Mouse (Mus musculus): ENCODE results near the gene Acbd4. TPM values are rescaled to one million over a fixed set of nuclear protein-coding genes. Genes with fewer than 3 reads are reported as not detected.

The Acbd4 gene
- polyA plus RNA-seq, 1 experiment from 2014 or later, result 8.3 TPM

DNA sequence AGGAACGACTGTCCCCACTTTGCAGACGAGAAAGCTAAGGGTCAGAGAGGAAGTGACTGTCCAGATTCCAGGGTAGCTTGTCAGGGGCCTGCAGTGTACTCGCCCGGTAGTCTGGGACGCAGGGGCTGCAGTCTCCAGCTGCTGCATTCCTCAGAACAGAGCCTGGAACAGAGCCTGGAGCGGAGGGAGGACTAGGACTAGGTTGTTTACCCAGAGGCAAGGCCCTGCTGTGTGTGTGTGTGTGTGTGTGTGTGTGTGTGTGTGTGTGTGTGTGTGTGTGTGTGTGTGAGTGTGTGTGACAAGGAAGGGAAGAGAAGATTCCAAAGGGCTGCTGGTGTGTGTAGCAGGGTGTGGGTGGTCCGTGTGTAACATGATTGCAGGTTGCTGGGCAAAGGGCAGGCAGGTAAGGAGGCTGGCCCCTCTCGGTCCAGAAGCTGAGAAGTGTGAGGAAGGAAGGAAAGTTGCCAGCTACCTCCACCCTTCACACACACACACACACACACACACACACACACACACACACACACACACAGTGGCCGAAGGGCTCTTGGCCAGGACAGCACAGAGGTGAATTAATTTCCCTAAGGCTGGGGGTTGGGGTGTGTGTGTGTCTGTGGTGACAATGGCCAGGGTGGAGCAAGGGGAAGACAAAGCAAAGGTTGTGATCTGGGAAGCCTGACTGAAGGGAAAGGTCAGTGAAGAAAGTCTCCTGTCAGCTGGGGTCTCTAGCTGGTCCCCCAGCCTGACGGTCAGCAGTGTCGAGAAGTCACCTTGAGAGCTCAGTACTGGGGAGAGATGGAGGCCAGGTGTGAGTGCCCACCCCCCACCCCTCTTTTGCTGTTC is 39.8 kb downstream of the Acbd4 start:
- H3K9me3 ChIP-seq (replicated peaks), result no peaks in the 10 kb centered on the region
- H3K9ac ChIP-seq, result peak overlapping the region; percentile 50; the same call in 1 of the 2 replicates
- ATAC-seq (ENCODE audit: low FRiP score), result no peak
- no peak overlapping the region for H3K4me3 ChIP-seq
- H3K27ac ChIP-seq, result peak overlapping the region; percentile 76
- 32% methylated on average over 11 of the region's 11 CpGs for WGBS
- peaks cover 14% of the 10 kb centered on the region; the same call in 1 of the 2 replicates for H3K36me3 ChIP-seq
- H3K27me3 ChIP-seq, result no peaks in the 10 kb centered on the region
- no peak overlapping the region for H3K4me2 ChIP-seq (replicated peaks)
- H3K4me1 ChIP-seq, result peaks cover 32% of the 10 kb centered on the region

DNA sequence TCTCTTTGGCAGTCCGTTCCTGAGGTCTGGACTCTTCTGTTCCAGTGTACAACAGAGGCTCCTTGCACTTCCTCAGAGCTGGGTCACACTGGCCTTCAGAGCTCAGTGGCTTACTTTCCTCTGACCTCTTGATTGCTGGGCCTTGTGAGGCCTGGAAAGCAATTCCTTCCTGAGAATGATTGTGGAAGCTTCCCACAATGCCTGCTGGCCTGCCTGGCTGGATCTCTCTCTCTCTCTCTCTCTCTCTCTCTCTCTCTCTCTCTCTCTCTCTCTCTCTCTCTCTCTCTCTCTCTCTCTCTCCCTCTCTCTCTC is 40.4 kb downstream of the Acbd4 start:
- Histone ChIP-seq H3K9me3 (replicated peaks) (no peaks in the 10 kb centered on the region), H3K4me2 (replicated peaks) (peak overlapping the region; percentile 48; the same call in 1 of the 2 replicates), H3K36me3 (peaks cover 14% of the 10 kb centered on the region; the same call in 1 of the 2 replicates), H3K4me3 (no peak overlapping the region), H3K4me1 (peaks cover 32% of the 10 kb centered on the region), H3K27ac (peak overlapping the region; percentile 76), H3K27me3 (no peaks in the 10 kb centered on the region), H3K9ac (peak overlapping the region; percentile 50; the same call in 1 of the 2 replicates)
- no peak for ATAC-seq (ENCODE audit: low FRiP score)
- 24% methylated on average over 1 of the region's 1 CpGs for WGBS

DNA sequence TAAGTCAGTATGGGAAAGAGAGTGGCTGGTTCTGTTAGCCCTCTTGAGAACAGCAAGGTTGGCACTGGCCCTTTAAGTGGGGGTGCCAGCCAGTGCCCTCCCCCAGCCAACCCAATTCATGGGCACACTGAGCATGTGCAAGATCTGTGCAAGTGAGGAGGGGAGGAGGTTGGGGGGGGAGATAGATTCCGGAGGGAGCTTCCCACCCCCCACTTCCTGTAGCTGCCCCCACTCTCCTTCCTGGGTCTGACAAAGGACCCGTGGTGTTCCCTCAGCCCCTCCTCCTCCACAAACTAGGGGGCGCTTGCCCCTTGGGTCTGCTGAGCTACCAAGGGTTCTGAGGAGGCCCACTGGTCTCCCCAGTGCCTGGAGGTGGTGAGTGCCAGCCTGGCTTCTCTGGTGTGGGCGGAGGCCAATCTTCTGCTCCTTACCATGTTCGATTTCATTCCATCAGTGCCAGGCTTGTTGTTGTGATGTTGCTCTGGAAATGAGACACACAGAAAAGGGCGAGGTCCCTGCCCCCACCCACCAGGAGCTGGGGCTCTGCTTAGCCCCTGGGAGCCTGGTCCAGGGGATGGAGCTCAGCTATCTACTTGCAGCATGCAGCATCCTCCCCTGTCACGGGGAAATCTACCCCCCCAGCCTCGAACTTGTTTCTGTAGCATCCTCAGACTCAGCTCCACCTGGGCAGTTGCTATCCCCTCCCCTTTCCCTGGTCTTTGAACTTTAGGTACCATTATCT is 41.1 kb downstream of the Acbd4 start:
- ATAC-seq (ENCODE audit: low FRiP score), result peak; percentile 81
- peaks cover 32% of the 10 kb centered on the region for H3K4me1 ChIP-seq
- no peaks in the 10 kb centered on the region for H3K27me3 ChIP-seq
- H3K4me2 ChIP-seq (replicated peaks), result peak overlapping the region; percentile 48
- no peaks in the 10 kb centered on the region for H3K9me3 ChIP-seq (replicated peaks)
- H3K27ac ChIP-seq, result peak overlapping the region; percentile 76
- peaks cover 14% of the 10 kb centered on the region; the same call in 1 of the 2 replicates for H3K36me3 ChIP-seq
- H3K9ac ChIP-seq, result peak overlapping the region; percentile 50
- peak overlapping the region; percentile 11 for H3K4me3 ChIP-seq
- 32% methylated on average over 8 of the region's 8 CpGs for WGBS

DNA sequence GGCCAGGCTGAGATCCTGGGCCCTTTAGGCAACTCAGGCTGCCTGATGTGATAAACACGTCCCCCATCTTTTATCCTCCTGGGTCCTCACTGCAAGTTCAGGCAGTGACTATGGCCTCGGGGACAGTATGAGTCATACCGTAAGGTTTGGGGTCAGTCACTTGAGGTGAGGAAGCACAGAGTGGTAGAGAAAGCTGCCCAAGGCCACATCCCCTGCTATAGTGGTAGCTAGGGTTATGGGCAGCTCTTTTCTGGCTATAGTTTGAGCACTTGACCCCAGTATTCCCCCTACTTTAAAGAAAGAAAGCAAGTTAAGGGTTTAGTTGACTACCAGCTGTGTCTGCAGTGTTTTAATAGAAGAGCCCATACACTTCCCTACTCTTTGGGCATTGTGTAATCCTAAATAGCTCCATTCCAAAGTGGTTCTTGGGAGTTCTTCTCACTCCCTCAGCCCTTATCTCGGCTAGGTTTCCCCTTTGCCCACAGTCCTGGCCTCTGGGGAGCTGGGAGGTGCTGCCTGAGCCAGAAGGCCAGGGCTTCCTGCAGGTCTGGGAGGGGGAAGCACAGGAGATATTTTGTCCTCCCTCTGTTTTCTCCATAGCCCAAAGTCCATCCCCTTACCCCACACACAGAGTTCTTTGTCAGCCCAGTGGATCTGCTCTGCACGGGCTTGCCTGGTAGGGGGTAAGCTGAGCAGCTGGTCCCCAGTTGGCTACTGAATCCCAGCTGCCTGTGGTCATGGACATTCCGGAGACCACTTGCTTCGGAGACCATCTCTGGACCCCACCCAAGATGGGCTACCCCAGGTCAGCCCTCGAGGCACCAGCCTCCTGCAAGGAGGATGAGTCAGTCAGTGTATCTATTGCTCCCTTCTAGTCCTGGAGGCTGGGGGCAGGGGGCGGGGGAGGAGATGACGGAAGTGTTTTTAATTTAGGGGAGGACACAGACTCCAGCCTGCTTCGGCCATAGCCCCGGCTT is 43.1 kb downstream of the Acbd4 start:
- no peaks in the 10 kb centered on the region for H3K27me3 ChIP-seq
- peak overlapping the region; percentile 50; the same call in 1 of the 2 replicates for H3K27ac ChIP-seq
- no peak overlapping the region for H3K9ac ChIP-seq
- no peak overlapping the region for H3K4me2 ChIP-seq (replicated peaks)
- WGBS, result 41% methylated on average over 12 of the region's 12 CpGs
- ATAC-seq (ENCODE audit: low FRiP score), result no peak
- peaks cover 32% of the 10 kb centered on the region for H3K4me1 ChIP-seq
- no peaks in the 10 kb centered on the region for H3K9me3 ChIP-seq (replicated peaks)
- H3K36me3 ChIP-seq, result peaks cover 4% of the 10 kb centered on the region; the same call in 1 of the 2 replicates
- no peak overlapping the region for H3K4me3 ChIP-seq

DNA sequence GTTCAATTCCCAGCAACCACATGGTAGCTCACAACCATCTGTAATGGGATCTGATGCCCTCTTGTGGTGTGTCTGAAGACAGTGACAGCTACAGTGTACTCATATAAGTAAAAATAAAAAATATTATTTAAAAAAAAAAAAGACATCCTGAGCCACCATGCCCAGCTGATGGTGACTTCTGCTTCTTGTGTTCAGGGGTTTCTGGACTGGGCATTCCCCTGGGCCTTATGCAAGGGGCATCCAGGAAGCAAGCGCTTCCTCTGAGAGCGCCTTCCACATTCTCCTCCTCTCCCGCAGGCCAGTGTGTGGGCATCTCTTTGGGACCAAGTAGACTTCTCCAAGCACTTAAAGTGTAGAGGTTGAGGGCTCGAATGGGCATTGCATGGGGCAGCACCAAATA is 44.9 kb downstream of the Acbd4 start:
- no peak overlapping the region for H3K9ac ChIP-seq
- no peak for ATAC-seq (ENCODE audit: low FRiP score)
- no peaks in the 10 kb centered on the region for H3K36me3 ChIP-seq
- no peak overlapping the region for H3K4me3 ChIP-seq
- H3K27ac ChIP-seq, result no peak overlapping the region
- 86% methylated on average over 4 of the region's 4 CpGs for WGBS
- no peak overlapping the region for H3K4me2 ChIP-seq (replicated peaks)
- H3K9me3 ChIP-seq (replicated peaks), result no peaks in the 10 kb centered on the region
- peaks cover 26% of the 10 kb centered on the region for H3K4me1 ChIP-seq
- H3K27me3 ChIP-seq, result no peaks in the 10 kb centered on the region

DNA sequence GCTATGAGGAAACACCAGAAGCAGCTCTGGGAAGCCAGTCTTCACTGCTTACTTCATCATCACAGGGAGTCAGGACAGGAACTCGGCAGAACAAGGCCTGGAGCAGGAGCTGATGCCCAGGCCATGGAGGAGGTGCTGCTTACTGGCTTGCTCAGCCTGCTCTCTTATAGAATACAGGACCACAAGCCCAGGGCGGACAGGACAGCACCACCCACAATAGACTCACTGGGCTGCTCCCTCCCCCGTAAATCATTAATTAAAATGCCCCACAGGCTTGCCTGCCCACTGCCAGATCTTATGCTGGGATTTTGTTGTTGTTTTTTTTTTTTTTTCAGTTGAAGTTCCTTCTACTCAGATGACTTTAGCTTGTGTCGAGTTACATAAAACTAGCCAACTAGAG is 46.3 kb downstream of the Acbd4 start:
- no peaks in the 10 kb centered on the region for H3K27me3 ChIP-seq
- whole genome bisulfite sequencing, result 70% methylated on average over 4 of the region's 4 CpGs
- H3K4me3 ChIP-seq, result no peak overlapping the region
- H3K4me2 ChIP-seq (replicated peaks), result no peak overlapping the region
- no peaks in the 10 kb centered on the region for H3K9me3 ChIP-seq (replicated peaks)
- H3K36me3 ChIP-seq, result no peaks in the 10 kb centered on the region
- H3K9ac ChIP-seq, result no peak overlapping the region
- no peak overlapping the region for H3K27ac ChIP-seq
- H3K4me1 ChIP-seq, result peaks cover 13% of the 10 kb centered on the region
- ATAC-seq (ENCODE audit: low FRiP score), result no peak

DNA sequence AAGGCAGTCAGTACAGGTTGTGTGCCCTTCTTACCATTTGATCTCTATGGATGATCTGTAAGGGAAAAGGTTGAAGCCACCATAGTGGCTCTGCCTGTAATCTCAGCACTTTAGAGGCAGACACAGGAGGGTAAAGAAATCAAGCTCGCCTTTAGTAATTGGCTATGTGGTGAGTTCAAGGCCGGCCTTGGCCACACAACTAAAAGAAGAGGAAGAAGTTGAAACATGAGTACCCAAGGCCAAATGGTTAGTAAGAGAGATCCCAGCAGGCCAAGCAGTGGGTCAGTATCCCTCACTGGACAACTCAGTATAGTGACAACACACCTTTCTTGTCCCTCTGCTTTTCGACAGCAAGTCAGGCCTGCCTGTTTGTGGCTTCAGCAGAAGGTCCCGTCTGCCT is 48.3 kb downstream of the Acbd4 start:
- no peak overlapping the region for H3K27ac ChIP-seq
- no peak overlapping the region for H3K4me3 ChIP-seq
- H3K36me3 ChIP-seq, result no peaks in the 10 kb centered on the region
- no peaks in the 10 kb centered on the region for H3K27me3 ChIP-seq
- no peak for ATAC-seq (ENCODE audit: low FRiP score)
- peaks cover 5% of the 10 kb centered on the region for H3K4me1 ChIP-seq
- WGBS, result 91% methylated on average over 4 of the region's 4 CpGs
- no peak overlapping the region for H3K4me2 ChIP-seq (replicated peaks)
- no peaks in the 10 kb centered on the region for H3K9me3 ChIP-seq (replicated peaks)
- H3K9ac ChIP-seq, result no peak overlapping the region

DNA sequence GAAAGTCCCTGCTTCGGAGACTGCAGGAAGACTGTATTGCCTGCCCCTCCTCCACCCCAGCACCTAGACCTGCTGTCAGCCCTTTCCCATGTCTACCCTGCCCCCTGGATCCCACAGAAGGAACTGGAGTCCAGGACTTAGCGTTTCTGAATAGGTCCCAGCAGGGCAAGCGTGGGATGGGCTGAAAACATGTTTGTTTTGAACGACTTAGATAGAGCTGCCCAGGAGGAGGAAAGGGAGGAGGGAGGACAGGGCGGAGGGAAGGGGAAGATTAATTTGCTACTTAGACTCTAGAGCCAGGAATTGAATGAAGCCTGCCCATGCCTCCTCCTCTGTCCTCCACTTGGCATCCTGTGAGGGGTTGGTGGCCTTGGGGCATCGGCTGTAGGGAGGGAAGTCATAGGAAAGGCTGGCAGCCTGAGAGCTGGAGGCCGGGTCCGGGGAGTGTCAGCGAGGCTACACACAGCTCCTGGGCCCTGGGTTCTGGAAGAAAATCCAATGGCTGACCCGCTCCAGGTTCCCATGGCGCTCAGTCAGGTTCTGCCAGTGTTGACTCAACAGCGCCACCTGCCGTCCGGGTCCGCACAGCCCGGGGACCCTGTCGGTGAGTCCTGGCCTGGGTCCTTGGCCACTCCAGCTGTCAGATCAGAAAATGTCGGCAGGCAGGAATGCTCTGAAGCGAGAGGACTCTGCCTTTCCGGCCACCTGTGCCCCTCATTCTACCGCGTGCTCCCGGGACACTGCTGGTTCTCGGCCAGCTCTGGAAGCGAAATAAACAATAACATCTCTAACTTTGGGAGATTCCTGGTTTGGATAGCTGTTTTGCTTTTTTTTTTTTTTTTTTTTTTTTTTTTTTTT is 57.4 kb downstream of the Acbd4 start:
- Histone ChIP-seq H3K4me3 (peak overlapping the region; percentile 14; the same call in 1 of the 2 replicates), H3K4me2 (replicated peaks) (peak overlapping the region; percentile 48), H3K27me3 (no peaks in the 10 kb centered on the region), H3K9me3 (replicated peaks) (no peaks in the 10 kb centered on the region), H3K9ac (no peak overlapping the region), H3K36me3 (no peaks in the 10 kb centered on the region), H3K27ac (no peak overlapping the region; the same call in 1 of the 2 replicates), H3K4me1 (peaks cover 7% of the 10 kb centered on the region)
- 1% methylated on average over 25 of the region's 25 CpGs for WGBS
- peak; percentile 89 for ATAC-seq (ENCODE audit: low FRiP score)

DNA sequence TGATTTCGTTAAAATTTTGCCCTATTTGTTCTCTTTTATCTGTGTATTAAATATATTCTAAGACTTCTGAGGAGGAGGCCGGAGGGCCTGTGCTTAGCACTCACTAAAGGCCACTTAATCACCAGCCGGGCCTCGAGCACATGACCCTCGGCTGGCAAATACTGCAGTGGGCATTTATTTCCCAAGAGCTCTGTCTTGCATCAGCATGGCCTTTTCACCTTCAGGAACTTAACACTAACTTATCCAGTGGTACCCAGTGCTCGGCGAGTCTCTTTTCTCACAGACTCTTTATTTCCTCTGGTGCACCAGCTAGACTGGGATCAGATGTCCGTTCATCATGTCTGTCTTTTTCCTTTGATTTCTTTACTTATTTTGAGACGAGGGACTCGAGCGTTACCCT is 59.3 kb downstream of the Acbd4 start:
- no peak for ATAC-seq (ENCODE audit: low FRiP score)
- H3K27ac ChIP-seq, result no peak overlapping the region
- H3K4me1 ChIP-seq, result peaks cover 7% of the 10 kb centered on the region
- H3K4me3 ChIP-seq, result no peak overlapping the region
- H3K27me3 ChIP-seq, result 0 out of 2 replicates have a peak, but pooled peaks cover 4% of the 10 kb centered on the region
- H3K9me3 ChIP-seq (replicated peaks), result no peaks in the 10 kb centered on the region
- no peak overlapping the region for H3K4me2 ChIP-seq (replicated peaks)
- no peak overlapping the region for H3K9ac ChIP-seq
- H3K36me3 ChIP-seq, result no peaks in the 10 kb centered on the region
- WGBS, result 90% methylated on average over 11 of the region's 11 CpGs

DNA sequence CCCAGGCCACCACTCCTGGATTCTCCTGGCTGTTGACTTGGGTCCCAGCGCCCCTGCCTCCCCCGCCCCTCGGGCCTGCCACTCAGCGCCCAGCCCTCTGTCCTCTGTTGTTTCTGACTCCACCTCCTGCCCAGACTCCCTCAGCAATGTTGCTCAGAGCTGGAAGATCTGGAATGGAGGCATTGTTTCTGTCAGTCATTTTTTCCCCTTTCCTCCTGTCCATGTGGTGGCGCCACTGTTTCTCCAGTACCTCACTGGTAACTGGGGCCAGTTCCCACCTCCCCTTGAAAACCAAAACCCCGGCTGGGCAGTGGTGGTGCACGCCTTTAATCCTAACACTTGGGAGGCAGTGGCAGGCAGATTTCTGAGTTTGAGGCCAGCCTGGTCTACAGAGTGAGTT is 60.0 kb downstream of the Acbd4 start:
- no peak for ATAC-seq (ENCODE audit: low FRiP score)
- Histone ChIP-seq H3K27me3 (0 out of 2 replicates have a peak, but pooled peaks cover 4% of the 10 kb centered on the region), H3K4me2 (replicated peaks) (no peak overlapping the region), H3K4me3 (no peak overlapping the region), H3K4me1 (peaks cover 7% of the 10 kb centered on the region), H3K27ac (no peak overlapping the region), H3K9me3 (replicated peaks) (no peaks in the 10 kb centered on the region), H3K9ac (no peak overlapping the region), H3K36me3 (no peaks in the 10 kb centered on the region)
- WGBS, result 74% methylated on average over 7 of the region's 7 CpGs
